Mouse (Mus musculus): ENCODE measurements around the gene Casp1. TPM values are rescaled to one million over a fixed set of nuclear protein-coding genes. Genes with fewer than 3 reads are reported as not detected.

Casp1 gene
- total RNA-seq (2021): under 1 TPM; 0.36 to 0.59 TPM
- long read RNA-seq, experiment 1, partial matches to known transcripts: 0 of 1 reads
- long read RNA-seq, experiment 1, other reads (novel, unspliced or antisense): 0 of 1 reads
- long read RNA-seq, experiment 2: 0 reads

DNA sequence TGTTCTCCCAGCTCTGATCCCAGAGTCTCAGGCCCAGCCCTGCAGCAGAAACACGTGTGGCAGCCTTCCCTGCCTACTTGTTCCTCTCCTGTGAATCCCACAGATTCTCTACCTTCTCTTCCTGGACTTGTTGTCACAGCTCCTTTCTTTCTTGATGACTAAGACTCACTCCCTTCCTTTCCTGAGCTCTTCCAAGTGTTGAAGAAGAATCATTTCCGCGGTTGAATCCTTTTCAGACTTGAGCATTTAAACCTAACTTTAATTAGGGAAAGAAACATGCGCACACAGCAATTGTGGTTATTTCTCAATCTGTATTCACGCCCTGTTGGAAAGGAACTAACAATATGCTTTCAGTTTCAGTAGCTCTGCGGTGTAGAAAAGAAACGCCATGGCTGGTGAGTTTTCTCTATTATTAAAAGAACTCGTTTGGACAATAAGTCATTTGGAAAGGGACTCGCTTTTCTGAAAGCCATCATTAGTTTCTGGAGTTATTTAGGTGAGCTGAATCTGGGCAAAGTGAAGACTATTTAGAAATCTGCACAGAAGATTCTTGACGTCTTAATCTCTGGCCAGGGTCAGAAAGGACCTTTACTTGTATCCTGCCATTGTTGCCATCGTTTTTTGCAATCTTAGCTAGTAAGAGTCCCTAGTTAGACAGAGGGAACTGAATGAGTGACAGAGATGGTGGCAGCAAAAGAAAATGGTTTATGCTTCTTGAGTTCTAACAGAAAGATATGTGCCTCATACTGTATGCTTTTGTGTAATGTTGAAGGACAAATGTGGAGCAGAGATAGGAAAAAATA is at the start of gene Casp1:
Gene Casp1, plus strand, starts transcription at position 189 of the 803 bp plus-strand sequence.
- DNase-seq: no peak

DNA sequence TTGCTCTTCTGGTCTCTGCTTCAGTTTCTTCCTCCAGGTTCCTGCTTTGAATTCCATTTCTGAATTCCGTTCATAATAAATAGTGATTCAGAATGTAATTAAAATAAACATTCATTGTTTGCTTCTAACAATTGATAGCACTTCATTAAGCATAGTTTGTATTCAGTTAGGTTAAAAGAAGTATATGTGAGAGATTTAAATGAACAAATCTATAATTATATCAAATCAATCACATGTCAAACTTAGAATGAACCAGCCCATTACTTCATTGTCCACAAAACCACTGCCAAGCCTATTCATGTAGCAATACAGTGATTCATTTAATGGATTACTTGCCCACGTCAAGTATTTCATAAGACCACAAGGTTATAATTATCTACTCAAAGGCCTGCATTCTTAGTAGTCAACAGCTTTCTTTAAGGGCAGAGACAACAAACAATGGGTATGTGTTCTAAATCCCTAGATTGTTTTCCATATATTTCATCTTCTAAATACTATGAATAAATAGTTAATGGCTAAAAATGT is 34.3 kb upstream of the Casp1 start:
- no peak for DNase-seq

DNA sequence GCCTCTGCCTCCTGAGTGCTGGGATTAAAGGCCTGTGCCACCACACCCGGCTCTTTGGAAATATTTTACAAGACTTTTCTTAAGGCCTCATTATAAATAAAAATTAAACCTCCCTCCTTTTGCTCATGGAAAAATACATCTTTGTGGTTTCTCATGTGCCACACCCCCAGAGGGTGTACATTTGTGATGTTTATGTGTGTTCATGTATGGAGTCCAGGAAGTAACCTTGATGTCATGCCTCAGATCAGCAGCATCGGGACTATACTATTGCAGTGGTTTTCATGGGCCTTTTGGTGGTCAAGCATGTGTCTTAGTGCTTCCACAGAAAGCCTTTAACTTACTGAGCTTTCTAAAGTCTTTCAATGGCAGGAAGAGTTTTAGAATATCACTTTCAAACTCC is 28.0 kb upstream of the Casp1 start:
- DNase-seq: no peak

DNA sequence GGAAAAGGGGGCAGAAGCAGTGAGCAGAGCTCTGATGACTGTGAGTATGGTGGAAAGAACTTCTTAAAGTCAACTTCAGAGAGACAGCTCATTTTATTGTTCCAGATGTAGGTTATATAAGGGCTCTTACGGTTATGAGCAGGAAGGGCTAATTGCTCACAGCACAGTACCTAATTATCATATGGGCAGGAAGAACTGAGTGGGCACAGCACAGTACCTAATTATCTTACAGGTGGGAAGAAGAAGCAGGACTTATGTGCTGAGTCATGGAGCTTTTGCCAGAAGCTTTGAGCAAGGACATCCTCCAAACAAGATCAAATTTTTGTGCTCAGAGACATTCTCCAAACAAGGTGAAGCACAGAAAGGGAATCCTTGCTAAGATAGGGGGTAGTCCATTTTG is 27.4 kb upstream of the Casp1 start:
- no peak for DNase-seq

DNA sequence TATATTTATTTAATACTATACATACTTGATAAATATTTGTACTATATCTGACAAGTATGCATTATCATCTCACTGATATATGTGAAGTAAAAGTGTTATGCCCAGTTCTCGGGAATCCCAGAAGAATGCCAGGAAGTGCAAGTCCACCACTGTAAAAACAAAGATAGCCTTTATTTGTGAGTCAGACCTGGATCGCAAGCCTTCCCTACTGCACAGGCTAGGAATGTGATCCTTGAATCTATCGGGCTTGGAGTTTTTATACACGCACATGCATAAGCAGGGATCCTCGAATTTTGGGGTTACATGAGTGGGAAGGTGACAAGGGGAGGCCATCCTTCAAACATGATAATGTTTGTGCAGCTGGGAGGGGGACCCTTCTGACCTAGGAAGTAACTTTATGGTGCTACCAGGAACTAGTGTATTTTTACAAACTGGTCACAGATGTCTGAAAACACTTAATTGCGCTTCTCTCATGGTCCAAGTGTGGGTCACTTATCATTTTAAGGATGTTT is 26.9 kb upstream of the Casp1 start:
- DNase-seq: no peak

DNA sequence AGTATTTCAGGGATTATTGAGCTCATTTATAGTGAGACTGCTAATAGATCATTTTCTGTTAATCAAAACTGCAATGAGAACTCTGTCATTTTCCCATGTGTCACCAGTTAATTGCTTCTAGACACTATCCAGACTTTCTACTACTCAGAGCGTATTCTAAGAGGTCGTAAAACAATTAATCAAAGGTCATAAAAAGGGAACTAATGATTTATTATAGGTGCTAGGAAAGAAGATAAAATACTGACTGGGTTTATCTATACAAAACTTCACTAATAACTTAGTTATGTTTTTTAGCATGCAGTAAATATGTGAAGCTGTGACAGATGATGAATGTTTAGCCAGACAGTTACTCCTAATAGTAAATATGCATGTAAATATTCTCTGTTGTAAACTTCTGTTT is 12.2 kb upstream of the Casp1 start:
- no peak for DNase-seq

DNA sequence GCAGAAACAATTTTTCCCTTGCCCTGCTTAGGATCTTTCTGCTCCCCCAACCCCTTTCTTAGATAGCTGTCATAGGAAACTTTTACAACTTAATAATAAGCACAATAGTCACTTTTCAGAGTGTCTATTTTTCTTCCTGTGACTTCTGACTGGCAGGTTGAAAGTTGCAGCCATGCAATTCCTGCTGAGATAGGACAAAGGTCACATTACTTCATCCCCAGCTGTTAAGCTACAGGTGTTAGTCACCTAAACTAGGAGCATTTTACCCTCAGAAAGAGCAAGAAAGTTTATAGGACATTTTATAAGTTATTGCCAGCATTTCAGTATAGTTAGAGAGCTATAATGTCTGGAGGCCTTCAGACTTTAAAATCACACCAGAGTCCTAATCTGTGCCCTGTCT is 11.7 kb upstream of the Casp1 start:
- DNase-seq: no peak

DNA sequence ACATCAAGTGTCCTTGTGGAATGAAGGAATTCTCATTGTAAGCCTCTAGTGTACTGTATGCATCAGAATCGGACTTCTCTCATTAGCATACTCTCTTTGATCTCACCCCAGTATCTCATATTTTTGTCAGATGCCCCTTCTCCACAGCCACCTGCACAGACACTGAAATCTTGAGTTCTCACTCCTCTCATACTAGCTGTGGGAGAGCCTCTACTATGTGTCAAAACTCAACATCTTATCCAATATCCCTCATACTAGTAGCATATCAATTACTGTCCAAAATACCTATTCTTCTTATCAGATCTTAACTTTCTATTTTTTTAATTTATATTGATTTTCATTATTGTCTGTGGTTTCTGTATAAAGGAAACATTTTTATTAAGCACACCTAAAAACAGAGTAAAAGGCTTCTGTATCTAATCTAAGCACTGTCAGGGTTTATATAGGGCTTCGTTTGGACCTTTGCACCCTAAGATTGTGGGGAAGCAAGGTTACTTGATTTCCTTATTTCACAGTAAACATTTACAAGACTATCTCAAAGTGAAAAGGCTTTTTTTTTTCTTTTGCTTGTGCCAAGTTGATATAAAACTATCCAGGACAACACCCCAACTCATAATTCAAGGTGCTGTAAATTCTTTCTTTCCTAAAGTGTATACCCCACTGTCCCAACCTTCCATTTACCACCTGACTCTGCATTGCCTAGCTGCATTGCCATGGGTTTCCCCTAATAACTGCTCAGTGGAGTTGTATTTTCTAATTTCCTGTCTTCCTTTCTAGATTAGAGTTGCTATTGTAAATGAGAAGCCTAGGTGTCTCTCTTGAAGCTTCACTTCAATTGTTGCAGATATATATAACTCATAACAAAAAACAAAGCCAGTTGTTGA is 1.7 kb upstream of the Casp1 start:
- no peak for DNase-seq

DNA sequence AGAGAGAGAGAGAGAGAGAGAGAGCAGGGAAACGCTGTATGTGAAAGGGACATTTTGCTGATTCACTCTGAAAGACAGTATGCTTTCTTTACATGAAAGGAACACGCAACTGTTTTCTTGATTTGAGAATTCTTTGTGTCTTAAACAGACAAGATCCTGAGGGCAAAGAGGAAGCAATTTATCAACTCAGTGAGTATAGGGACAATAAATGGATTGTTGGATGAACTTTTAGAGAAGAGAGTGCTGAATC is 740 bp downstream of the Casp1 start:
- DNase-seq: no peak

DNA sequence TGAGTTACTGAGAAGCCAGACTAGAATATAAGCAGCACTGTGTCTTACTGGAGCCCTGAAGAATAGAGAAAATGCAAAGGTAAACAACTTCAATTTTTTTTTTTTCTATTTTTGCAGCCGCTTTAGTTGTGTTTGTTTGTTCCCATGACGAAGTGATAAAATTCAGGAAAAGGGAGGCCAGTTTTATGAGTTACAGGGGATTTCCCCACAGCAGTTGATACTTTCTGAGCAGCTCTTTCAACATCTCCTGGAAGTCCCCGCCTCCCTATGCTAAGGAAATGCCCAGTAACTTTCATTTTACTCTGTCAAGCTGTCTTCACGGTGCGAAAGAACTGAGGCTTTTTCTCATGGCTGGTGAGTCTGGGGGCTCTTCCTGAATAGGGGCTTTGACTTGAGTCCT is 10.2 kb downstream of the Casp1 start, which contains the start of gene Casp4:
Gene Casp4, plus strand, starts transcription at position 268 of the 400 bp plus-strand sequence.
- peak; percentile 12 for DNase-seq

DNA sequence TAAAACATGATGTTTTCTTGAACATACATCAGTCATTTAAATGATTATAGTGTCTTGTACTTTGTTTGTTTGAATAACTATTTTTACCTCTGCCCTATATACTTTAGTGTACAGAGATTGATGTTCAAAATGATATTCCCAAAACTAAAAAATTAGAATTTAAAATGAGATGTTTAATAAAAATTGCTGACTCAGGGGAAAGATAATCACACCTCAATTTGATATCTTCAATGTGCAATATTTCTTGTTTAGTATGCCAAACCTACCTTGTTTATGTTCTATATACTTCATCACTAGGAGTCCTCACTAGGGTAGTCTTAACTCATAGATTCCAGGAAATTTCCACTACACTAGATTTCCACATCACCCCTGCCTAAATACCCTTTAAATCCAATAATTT is 11.8 kb downstream of the Casp1 start:
- no peak for DNase-seq

DNA sequence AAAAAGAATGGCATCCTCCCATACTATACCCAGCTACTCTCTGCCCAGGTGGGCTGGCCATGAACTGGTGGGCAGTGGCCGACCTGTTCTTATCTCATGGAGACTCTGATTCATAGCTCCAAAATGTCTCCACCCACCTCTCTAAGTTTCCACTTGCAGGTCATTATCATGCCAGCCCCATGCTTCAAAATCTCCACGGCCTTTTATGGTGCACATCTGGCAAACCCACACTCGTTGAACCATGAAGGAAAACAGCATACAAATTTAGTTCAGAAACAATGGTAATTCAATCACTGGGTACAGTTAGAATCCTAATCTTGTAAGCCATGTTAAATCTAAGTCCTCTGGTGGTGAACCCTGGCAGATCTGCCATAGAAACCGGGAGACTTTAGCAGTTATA is 13.1 kb downstream of the Casp1 start:
- no peak for DNase-seq

DNA sequence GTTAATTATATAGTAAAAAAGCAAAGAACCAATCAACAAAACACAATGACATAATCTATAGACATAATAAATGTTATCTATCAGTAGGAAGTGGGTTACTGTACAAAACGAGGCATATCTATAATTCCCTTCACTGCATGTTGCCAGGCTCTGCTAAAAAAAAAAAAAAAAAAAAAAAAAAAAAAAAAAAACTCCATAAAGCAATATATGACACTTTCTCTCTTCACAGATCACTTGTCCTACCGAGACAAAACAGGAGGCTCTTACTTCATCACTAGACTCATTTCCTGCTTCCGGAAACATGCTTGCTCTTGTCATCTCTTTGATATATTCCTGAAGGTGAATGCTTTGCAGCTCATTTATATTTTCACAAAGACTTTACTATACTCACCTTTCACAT is 29.9 kb downstream of the Casp1 start:
- DNase-seq: no peak

DNA sequence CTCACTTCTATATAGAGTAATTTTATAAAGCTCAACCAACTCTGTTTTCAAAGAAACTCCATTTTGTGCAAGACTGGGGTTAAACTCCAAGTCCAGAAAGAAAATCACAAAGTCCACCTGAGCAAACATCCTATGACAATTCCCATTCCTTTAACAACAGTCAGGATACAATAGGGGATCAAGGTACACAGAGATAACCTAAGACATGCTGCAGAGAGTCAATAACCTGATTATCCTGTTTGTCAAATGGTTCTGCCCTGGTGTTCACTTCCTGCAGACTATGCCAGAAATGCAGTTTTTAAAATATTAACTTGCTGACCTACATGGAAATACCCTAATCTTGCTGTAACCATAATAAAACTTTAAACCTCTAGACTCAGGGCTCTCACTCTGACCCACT is 34.1 kb downstream of the Casp1 start:
- DNase-seq: no peak

DNA sequence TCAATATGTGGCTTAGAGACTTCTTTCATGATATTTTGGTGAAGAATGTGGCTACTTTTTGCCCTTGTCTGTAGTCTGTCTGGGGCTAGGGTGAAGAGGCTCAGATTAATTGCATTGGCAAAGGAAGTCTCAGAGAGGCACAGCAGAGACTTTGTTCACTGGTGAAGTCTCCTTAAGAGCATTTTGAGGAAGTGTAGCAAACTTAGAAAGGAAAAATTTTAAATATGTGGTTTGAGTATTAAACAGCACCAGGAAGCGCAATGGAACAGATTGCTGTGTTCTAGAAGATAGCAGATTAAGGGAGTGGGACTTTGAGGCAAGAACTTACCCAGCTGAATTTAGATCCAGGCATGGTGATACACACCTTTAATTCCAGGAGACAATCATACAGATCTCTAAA is 35.1 kb downstream of the Casp1 start:
- no peak for DNase-seq

DNA sequence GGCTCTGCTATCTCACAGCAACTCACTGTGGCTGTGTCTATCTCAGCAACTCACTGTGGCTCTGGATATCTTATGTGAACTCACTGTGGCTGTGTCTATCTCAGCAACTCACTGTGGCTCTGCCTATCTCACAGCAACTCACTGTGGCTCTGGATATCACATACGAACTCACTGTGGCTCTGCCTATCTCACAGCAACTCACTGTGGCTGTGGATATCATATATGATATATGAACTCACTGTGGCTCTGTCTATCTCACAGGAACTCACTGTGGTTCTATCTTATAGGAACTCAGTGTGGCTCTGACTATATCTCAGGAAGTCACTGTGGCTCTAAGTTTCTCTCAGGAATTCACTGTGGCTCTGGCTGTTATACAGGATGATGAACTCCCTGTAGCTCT is 44.8 kb downstream of the Casp1 start:
- no peak for DNase-seq

DNA sequence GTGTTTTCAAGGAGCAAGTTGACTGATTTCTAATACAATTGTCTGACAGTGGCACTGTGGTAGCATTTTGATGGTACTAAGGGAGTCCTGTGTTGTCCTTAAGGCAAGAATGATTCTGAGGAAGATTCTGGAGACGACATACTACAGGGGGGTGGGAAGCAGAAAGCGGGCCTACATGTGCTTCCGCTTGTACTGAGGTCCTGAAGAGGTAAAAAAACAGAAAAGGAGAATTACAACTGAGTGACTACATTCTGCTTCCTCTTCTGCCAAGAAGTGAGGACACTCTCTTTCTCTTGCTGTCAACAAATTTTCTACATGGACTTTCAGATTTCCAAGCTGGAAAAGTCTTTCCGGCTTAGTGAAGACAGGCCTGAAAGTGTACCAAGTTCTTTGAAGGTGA is 45.8 kb downstream of the Casp1 start:
- DNase-seq: no peak

DNA sequence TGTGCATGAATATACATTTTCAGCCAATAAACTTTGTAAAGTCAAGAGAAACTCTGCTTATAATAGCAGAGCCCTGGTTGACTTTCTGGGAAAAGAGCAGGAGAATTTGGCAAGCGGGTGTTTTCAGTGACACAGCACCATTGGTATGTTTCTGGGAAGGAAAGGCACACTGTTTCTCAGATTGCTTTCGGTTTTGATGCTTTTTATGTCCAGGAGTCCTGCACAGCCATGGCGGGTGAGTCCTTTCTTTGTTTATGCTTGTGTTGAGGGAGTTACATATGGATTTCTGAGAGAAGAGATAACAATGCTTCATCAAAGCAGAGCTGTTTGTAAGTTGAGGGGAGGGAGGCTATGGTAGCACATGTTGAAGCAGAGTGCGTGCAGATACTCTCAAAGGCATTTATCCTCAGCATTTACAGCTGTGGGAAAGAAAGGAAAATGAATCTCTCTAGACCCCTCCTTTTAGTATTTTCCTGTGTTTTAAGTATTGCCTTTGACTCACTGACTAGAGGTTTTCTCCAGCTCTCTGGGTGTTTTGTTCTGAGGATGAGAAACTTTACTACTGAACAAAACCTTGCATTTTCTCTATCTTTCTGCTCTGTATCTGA is 47.1 kb downstream of the Casp1 start, which contains the start of gene Casp12:
Gene Casp12, plus strand, starts transcription at position 140 of the 608 bp plus-strand sequence.
- DNase-seq: peak; percentile 36

DNA sequence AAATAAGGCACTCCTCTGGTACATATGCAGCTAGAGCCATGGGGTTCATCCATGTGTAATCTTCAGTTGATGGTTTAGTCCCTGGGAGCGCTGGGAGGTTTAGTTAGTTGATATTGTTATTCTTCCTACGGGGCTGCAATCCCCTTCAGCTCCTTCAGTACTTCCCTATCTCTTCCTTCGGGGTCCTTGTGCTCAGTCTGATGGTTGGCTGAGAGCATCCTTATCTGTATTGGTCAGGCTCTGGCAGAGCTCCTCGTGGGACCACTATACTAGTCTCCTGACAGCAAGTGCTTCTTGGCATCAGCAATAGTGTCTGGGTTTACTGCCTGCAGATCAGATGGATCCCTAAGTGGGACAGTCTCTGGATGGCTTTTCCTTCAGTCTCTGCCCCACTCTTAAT is 49.1 kb downstream of the Casp1 start:
- DNase-seq: no peak

DNA sequence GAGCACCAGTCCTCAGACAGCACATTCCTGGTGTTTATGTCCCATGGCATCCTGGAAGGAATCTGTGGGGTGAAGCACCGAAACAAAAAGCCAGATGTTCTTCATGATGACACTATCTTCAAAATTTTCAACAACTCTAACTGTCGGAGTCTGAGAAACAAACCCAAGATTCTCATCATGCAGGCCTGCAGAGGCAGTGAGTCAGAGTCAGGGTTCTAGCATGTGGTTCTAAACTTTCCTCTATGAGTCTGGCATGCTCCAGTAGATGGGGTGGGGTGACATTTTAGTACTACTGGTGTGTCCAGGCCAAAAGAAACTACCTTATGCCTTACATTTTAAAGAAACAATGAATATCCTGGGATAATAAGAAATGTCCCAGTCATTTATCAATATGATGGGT is 55.4 kb downstream of the Casp1 start:
- DNase-seq: no peak

DNA sequence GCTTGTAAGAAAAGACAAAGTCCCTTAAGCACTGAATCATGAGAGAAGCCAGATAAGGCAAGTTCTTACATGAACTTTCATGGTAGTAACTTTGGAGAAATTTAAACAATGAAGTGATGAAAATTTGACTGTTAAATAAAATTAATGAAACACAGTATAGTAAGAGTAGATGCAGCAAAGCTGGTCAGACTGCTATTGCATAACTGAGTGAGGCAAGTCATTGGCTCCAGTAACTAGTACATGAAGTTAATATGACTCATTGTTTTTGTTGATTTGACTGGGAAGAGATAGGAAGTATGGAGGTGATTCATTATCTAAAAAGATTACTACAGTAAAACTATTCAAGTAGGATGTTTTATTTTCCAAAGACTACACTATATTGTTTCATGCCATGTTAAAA is 58.5 kb downstream of the Casp1 start:
- no peak for DNase-seq

All from gastrocnemius, postnatal 25 days (tissue).